Mouse (Mus musculus) hindbrain, embryonic 14.5 days (tissue): ENCODE measurements around the gene Rufy2. TPM values are rescaled to one million over a fixed set of nuclear protein-coding genes. Genes with fewer than 3 reads are reported as not detected.

Source experiments
- ATAC-seq: fragments of 200-750 bp; cut with Nextera tagmentation; 2 replicates; pipeline ENCODE4 v1.8.0; 2017; ENCODE audit warnings: moderate number of reproducible peaks, mild to moderate bottlenecking, moderate TSS enrichment, moderate library complexity; ENCODE audit not compliant: low FRiP score
- DNase-seq: peaks from one replicate; pipeline ENCODE4 v3.0.0-alpha.2; 2015; ENCODE audit warnings: low spot score
- H3K27ac ChIP-seq: fragments of 300-500 bp; sonication (generic); 2 replicates; pipeline ENCODE4 v1.5.1; 2014; ENCODE audit warnings: mild to moderate bottlenecking, moderate library complexity
- H3K27me3 ChIP-seq: fragments of 300-500 bp; sonication (generic); 2 replicates; pipeline ENCODE4 v1.6.1; 2014; ENCODE audit warnings: mild to moderate bottlenecking, low read length, mixed read lengths; ENCODE audit not compliant: control insufficient read depth, insufficient read depth
- H3K36me3 ChIP-seq: fragments of 300-500 bp; sonication (generic); replicated peaks from 2 replicates; pipeline ENCODE4 v1.6.1; 2014; ENCODE audit not compliant: control insufficient read depth, insufficient read depth
- H3K4me1 ChIP-seq: fragments of 300-500 bp; sonication (generic); replicated peaks from 2 replicates; pipeline ENCODE4 v1.6.1; 2014; ENCODE audit warnings: antibody characterized with exemption, low read length, mixed read lengths; ENCODE audit not compliant: control insufficient read depth, insufficient read depth
- H3K4me2 ChIP-seq: fragments of 300-500 bp; sonication (generic); replicated peaks from 2 replicates; pipeline ENCODE4 v1.6.1; 2014; ENCODE audit warnings: mild to moderate bottlenecking, moderate library complexity
- H3K4me3 ChIP-seq: fragments of 300-500 bp; sonication (generic); replicated peaks from 2 replicates; pipeline ENCODE4 v1.5.1; 2014; ENCODE audit warnings: mild to moderate bottlenecking, low read length
- H3K9ac ChIP-seq: fragments of 300-500 bp; sonication (generic); 2 replicates; pipeline ENCODE4 v1.6.1; 2014
- H3K9me3 ChIP-seq: fragments of 300-500 bp; sonication (generic); 2 replicates; pipeline ENCODE4 v1.6.1; 2016; ENCODE audit warnings: low read length; ENCODE audit not compliant: control insufficient read depth
- WGBS: fragments of 180-500 bp; shearing (Covaris S2); extraction: QIAGEN DNeasy Blood & Tissue Kit; methylation state at CpG from one replicate; pipeline ENCODE4 v1.1.7; 2014; 5-methylcytosine and 5-hydroxymethylcytosine counted together
- polyA plus RNA-seq: library from polyadenylated mRNA; unstranded; fragments of >200 nt; fragmentation: Nextera tagmentation; extraction: Ambion mirVana; gene quantifications from 2 replicates; pipeline ENCODE4 v1.2.1, GENCODE M21; 2014

The Rufy2 gene
- polyA plus RNA-seq = 58.5 and 59.6 TPM in 2 replicates

- Histone ChIP-seq H3K36me3 (peaks cover 28% of the 10 kb centered on the region), H3K9ac (peak within 1 kb of the TSS; percentile 80), H3K9me3 (no peaks in the 10 kb centered on the region), H3K27me3 (no peaks in the 10 kb centered on the region), H3K27ac (peak within 1 kb of the TSS; percentile 92), H3K4me2 (peak within 1 kb of the TSS; percentile 59), H3K4me3 (peak within 1 kb of the TSS; percentile 71), H3K4me1 (peaks cover 11% of the 10 kb centered on the region; the same call in 1 of the 2 replicates)
- ATAC-seq = peak; percentile 93
- peak; percentile 92 for DNase-seq
- WGBS = under 1% methylated on average over 77 of the region's 77 CpGs
Observed at GRCm38 (mm10) chr10:62980039-62980954, at the start of gene Rufy2. Gene Rufy2 (plus strand): TSS chr10:62980223.

GRCm38 (mm10) chr10:62932381-62932780 is 47.6 kb upstream of the Rufy2 start:
- Histone ChIP-seq H3K36me3 (peaks cover 68% of the 10 kb centered on the region), H3K9me3 (no peaks in the 10 kb centered on the region), H3K4me1 (no peaks in the 10 kb centered on the region), H3K9ac (no peak overlapping the region), H3K4me2 (no peak overlapping the region), H3K27me3 (no peaks in the 10 kb centered on the region), H3K4me3 (no peak overlapping the region), H3K27ac (no peak overlapping the region)
- ATAC-seq (no peak), DNase-seq (no peak)
- 97% methylated on average over 1 of the region's 1 CpGs for WGBS

- Histone ChIP-seq H3K4me3 (no peak overlapping the region), H3K9me3 (no peaks in the 10 kb centered on the region), H3K4me1 (no peaks in the 10 kb centered on the region), H3K4me2 (no peak overlapping the region), H3K9ac (no peak overlapping the region), H3K36me3 (peaks cover 51% of the 10 kb centered on the region), H3K27me3 (no peaks in the 10 kb centered on the region), H3K27ac (no peak overlapping the region)
- DNase-seq (no peak), ATAC-seq (no peak)
- WGBS = 91% methylated on average over 10 of the region's 10 CpGs
Observed at GRCm38 (mm10) chr10:62944975-62945580, 34.9 kb upstream of the Rufy2 start.

GRCm38 (mm10) chr10:62946738-62947471 is 33.1 kb upstream of the Rufy2 start, which contains the start of gene Dna2:
Gene Dna2 (plus strand): TSS chr10:62947026.
- Histone ChIP-seq H3K27me3 (no peaks in the 10 kb centered on the region), H3K27ac (peak within 1 kb of the TSS; percentile 74), H3K4me3 (peak within 1 kb of the TSS; percentile 65), H3K4me2 (peak within 1 kb of the TSS; percentile 69), H3K36me3 (peaks cover 41% of the 10 kb centered on the region), H3K4me1 (no peaks in the 10 kb centered on the region), H3K9me3 (no peaks in the 10 kb centered on the region), H3K9ac (peak within 1 kb of the TSS; percentile 66)
- ATAC-seq (peak; percentile 93), DNase-seq (peak; percentile 87)
- WGBS = under 1% methylated on average over 66 of the region's 68 CpGs

- ATAC-seq = no peak
- 94% methylated on average over 7 of the region's 7 CpGs for WGBS
- no peak overlapping the region for H3K4me3 ChIP-seq
- no peak overlapping the region for H3K9ac ChIP-seq
- no peaks in the 10 kb centered on the region for H3K9me3 ChIP-seq
- H3K27me3 ChIP-seq = no peaks in the 10 kb centered on the region
- H3K4me1 ChIP-seq = no peaks in the 10 kb centered on the region
- no peak overlapping the region for H3K4me2 ChIP-seq
- no peak overlapping the region for H3K27ac ChIP-seq
- no peak for DNase-seq
- peaks cover 24% of the 10 kb centered on the region for H3K36me3 ChIP-seq
Observed at GRCm38 (mm10) chr10:62948551-62948950, 31.5 kb upstream of the Rufy2 start.

GRCm38 (mm10) chr10:62963956-62964355 is 16.1 kb upstream of the Rufy2 start:
- H3K4me2 ChIP-seq = no peak overlapping the region
- H3K36me3 ChIP-seq = peaks cover 63% of the 10 kb centered on the region
- WGBS = 95% methylated on average over 7 of the region's 7 CpGs
- ATAC-seq = no peak
- DNase-seq = no peak
- no peaks in the 10 kb centered on the region for H3K9me3 ChIP-seq
- no peak overlapping the region for H3K4me3 ChIP-seq
- no peak overlapping the region for H3K9ac ChIP-seq
- H3K27me3 ChIP-seq = no peaks in the 10 kb centered on the region
- no peak overlapping the region for H3K27ac ChIP-seq
- no peaks in the 10 kb centered on the region for H3K4me1 ChIP-seq

- no peak for DNase-seq
- Histone ChIP-seq H3K4me1 (no peaks in the 10 kb centered on the region), H3K27ac (no peak overlapping the region), H3K9ac (no peak overlapping the region), H3K4me2 (no peak overlapping the region), H3K27me3 (no peaks in the 10 kb centered on the region), H3K9me3 (no peaks in the 10 kb centered on the region), H3K36me3 (peaks cover 60% of the 10 kb centered on the region), H3K4me3 (no peak overlapping the region)
- WGBS = 96% methylated on average over 11 of the region's 11 CpGs
- ATAC-seq = no peak
Observed at GRCm38 (mm10) chr10:62965796-62966195, 14.2 kb upstream of the Rufy2 start.

- Histone ChIP-seq H3K27ac (no peak overlapping the region), H3K4me3 (no peak overlapping the region), H3K4me1 (no peaks in the 10 kb centered on the region), H3K36me3 (peaks cover 56% of the 10 kb centered on the region), H3K27me3 (no peaks in the 10 kb centered on the region), H3K4me2 (no peak overlapping the region), H3K9me3 (no peaks in the 10 kb centered on the region), H3K9ac (no peak overlapping the region)
- DNase-seq (no peak), ATAC-seq (no peak)
- 95% methylated on average over 15 of the region's 15 CpGs for WGBS
Observed at GRCm38 (mm10) chr10:62966291-62966690, 13.7 kb upstream of the Rufy2 start.

- ATAC-seq (no peak; the same call in 1 of the 2 replicates), DNase-seq (no peak)
- 45% methylated on average over 16 of the region's 16 CpGs for WGBS
- Histone ChIP-seq H3K9ac (no peak overlapping the region), H3K27me3 (no peaks in the 10 kb centered on the region), H3K4me3 (no peak overlapping the region), H3K4me1 (no peaks in the 10 kb centered on the region), H3K4me2 (no peak overlapping the region), H3K36me3 (peaks cover 21% of the 10 kb centered on the region), H3K9me3 (no peaks in the 10 kb centered on the region), H3K27ac (no peak overlapping the region)
Observed at GRCm38 (mm10) chr10:62971821-62972220, 8.2 kb upstream of the Rufy2 start.
